Mouse (Mus musculus): ENCODE results near the gene Lrrc56. TPM values are rescaled to one million over a fixed set of nuclear protein-coding genes. Genes with fewer than 3 reads are reported as not detected.
A peak's percentile ranks its signal among the peaks of the same experiment; 100 is the strongest.

Lrrc56 gene
- polyA plus RNA-seq, 1 experiment from 2014 or later: 2.8 TPM

- H3K4me2 ChIP-seq (replicated peaks; ENCODE audit: low read depth): no peak overlapping the region
- peaks cover 26% of the 10 kb centered on the region for H3K36me3 ChIP-seq (ENCODE audit: control insufficient read depth, insufficient read depth, low read length)
- DNase-seq (ENCODE audit: low spot score) (no peak), ATAC-seq (ENCODE audit: low FRiP score, low TSS enrichment) (no peak)
- no peak overlapping the region for H3K4me3 ChIP-seq (ENCODE audit: low read depth, low read length)
- H3K27ac ChIP-seq (replicated peaks): no peak overlapping the region
- TF ChIP-seq CTCF (IDR thresholded peaks at IDR 0.05; ENCODE audit: low read depth) (no peak), EP300 (optimal IDR thresholded peaks at IDR 0.05) (no peak)
- H3K9me3 ChIP-seq (ENCODE audit: control insufficient read depth, low read length): no peaks in the 10 kb centered on the region
- H3K9ac ChIP-seq (ENCODE audit: low read length): no peak overlapping the region
- 86% methylated on average over 3 of the region's 3 CpGs for WGBS
- H3K27me3 ChIP-seq (ENCODE audit: control insufficient read depth, insufficient read depth, low read length): no peaks in the 10 kb centered on the region
- peaks cover 4% of the 10 kb centered on the region; the same call in 1 of the 2 replicates for H3K4me1 ChIP-seq (replicated peaks; ENCODE audit: control insufficient read depth, insufficient read depth)
These were observed 5.2 kb upstream of the Lrrc56 start for GRCm38 (mm10) chr7:141188733-141189132.

- 93% methylated on average over 3 of the region's 3 CpGs for WGBS
- H3K4me3 ChIP-seq (ENCODE audit: low read depth, low read length): no peak overlapping the region
These were observed 3.7 kb upstream of the Lrrc56 start for GRCm38 (mm10) chr7:141190220-141190619.

DNA sequence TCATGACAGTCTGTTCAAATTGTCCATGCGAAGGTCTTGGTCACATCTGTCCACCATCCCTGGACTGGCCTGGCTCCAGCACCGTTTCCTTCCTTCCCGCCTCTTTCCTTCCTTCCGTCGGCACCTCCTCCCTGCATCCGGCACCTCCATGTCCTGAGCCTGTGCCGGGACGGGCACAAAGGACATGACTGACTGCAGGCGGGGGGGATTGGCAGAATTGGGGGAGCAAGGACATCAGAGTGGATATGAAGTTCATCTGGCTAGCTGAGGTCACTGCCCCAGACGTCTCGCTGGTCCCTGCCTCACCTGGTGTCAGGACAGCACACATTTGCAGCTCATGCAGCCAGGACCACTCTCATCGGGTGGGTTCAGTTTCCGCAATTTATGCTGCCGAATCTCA is 2.9 kb upstream of the Lrrc56 start:
- Histone ChIP-seq H3K9me3 (ENCODE audit: control insufficient read depth, low read length) (no peaks in the 10 kb centered on the region), H3K4me3 (ENCODE audit: low read depth, low read length) (no peak overlapping the region), H3K4me2 (replicated peaks; ENCODE audit: low read depth) (no peak overlapping the region), H3K4me1 (replicated peaks; ENCODE audit: control insufficient read depth, insufficient read depth) (peaks cover 6% of the 10 kb centered on the region; the same call in 1 of the 2 replicates), H3K9ac (ENCODE audit: low read length) (no peak overlapping the region), H3K36me3 (ENCODE audit: control insufficient read depth, insufficient read depth, low read length) (peaks cover 26% of the 10 kb centered on the region), H3K27me3 (ENCODE audit: control insufficient read depth, insufficient read depth, low read length) (no peaks in the 10 kb centered on the region), H3K27ac (replicated peaks) (no peak overlapping the region)
- ATAC-seq (ENCODE audit: low FRiP score, low TSS enrichment): no peak
- 80% methylated on average over 14 of the region's 14 CpGs for WGBS
- TF ChIP-seq EP300 (optimal IDR thresholded peaks at IDR 0.05): no peak
- TF ChIP-seq CTCF (IDR thresholded peaks at IDR 0.05; ENCODE audit: low read depth): no peak
- no peak for DNase-seq (ENCODE audit: low spot score)

More at GRCm38 (mm10) chr7:141190220-141190619, 3.7 kb upstream of the Lrrc56 start:
- ATAC-seq (ENCODE audit: low FRiP score, low TSS enrichment) (no peak), DNase-seq (ENCODE audit: low spot score) (no peak)
- no peaks in the 10 kb centered on the region for H3K27me3 ChIP-seq (ENCODE audit: control insufficient read depth, insufficient read depth, low read length)
- no peak overlapping the region for H3K9ac ChIP-seq (ENCODE audit: low read length)
- TF ChIP-seq EP300 (optimal IDR thresholded peaks at IDR 0.05) (no peak), CTCF (IDR thresholded peaks at IDR 0.05; ENCODE audit: low read depth) (no peak)
- H3K36me3 ChIP-seq (ENCODE audit: control insufficient read depth, insufficient read depth, low read length): peaks cover 26% of the 10 kb centered on the region
- peaks cover 6% of the 10 kb centered on the region; the same call in 1 of the 2 replicates for H3K4me1 ChIP-seq (replicated peaks; ENCODE audit: control insufficient read depth, insufficient read depth)
- no peak overlapping the region for H3K27ac ChIP-seq (replicated peaks)
- H3K9me3 ChIP-seq (ENCODE audit: control insufficient read depth, low read length): no peaks in the 10 kb centered on the region
- no peak overlapping the region for H3K4me2 ChIP-seq (replicated peaks; ENCODE audit: low read depth)

GRCm38 (mm10) chr7:141191796-141192685 is 1.9 kb upstream of the Lrrc56 start:
- no peak overlapping the region; the same call in 1 of the 2 replicates for H3K9ac ChIP-seq (ENCODE audit: low read length)
- H3K27me3 ChIP-seq (ENCODE audit: control insufficient read depth, insufficient read depth, low read length): no peaks in the 10 kb centered on the region
- no peak overlapping the region for H3K27ac ChIP-seq (replicated peaks)
- peaks cover 26% of the 10 kb centered on the region for H3K36me3 ChIP-seq (ENCODE audit: control insufficient read depth, insufficient read depth, low read length)
- H3K4me2 ChIP-seq (replicated peaks; ENCODE audit: low read depth): peak overlapping the region; percentile 87
- no peak for TF ChIP-seq CTCF (IDR thresholded peaks at IDR 0.05; ENCODE audit: low read depth)
- TF ChIP-seq EP300 (optimal IDR thresholded peaks at IDR 0.05): no peak
- WGBS: 87% methylated on average over 24 of the region's 24 CpGs
- H3K4me1 ChIP-seq (replicated peaks; ENCODE audit: control insufficient read depth, insufficient read depth): peaks cover 6% of the 10 kb centered on the region; the same call in 1 of the 2 replicates
- peak overlapping the region; percentile 76; the same call in 1 of the 2 replicates for H3K4me3 ChIP-seq (ENCODE audit: low read depth, low read length)
- DNase-seq (ENCODE audit: low spot score) (no peak), ATAC-seq (ENCODE audit: low FRiP score, low TSS enrichment) (no peak)
- no peaks in the 10 kb centered on the region for H3K9me3 ChIP-seq (ENCODE audit: control insufficient read depth, low read length)

GRCm38 (mm10) chr7:141192776-141193347 is 1.1 kb upstream of the Lrrc56 start:
- no peak for ATAC-seq (ENCODE audit: low FRiP score, low TSS enrichment)
- peak overlapping the region; percentile 87 for H3K4me2 ChIP-seq (replicated peaks; ENCODE audit: low read depth)
- H3K9me3 ChIP-seq (ENCODE audit: control insufficient read depth, low read length): no peaks in the 10 kb centered on the region
- peak overlapping the region; percentile 91 for H3K27ac ChIP-seq (replicated peaks)
- no peak for TF ChIP-seq CTCF (IDR thresholded peaks at IDR 0.05; ENCODE audit: low read depth)
- TF ChIP-seq EP300 (optimal IDR thresholded peaks at IDR 0.05): no peak
- H3K4me3 ChIP-seq (ENCODE audit: low read depth, low read length): peak overlapping the region; percentile 76
- H3K4me1 ChIP-seq (replicated peaks; ENCODE audit: control insufficient read depth, insufficient read depth): peaks cover 6% of the 10 kb centered on the region; the same call in 1 of the 2 replicates
- DNase-seq (ENCODE audit: low spot score): no peak
- 23% methylated on average over 12 of the region's 12 CpGs for WGBS
- H3K27me3 ChIP-seq (ENCODE audit: control insufficient read depth, insufficient read depth, low read length): no peaks in the 10 kb centered on the region
- peaks cover 26% of the 10 kb centered on the region for H3K36me3 ChIP-seq (ENCODE audit: control insufficient read depth, insufficient read depth, low read length)
- peak overlapping the region; percentile 97 for H3K9ac ChIP-seq (ENCODE audit: low read length)
